Mouse (Mus musculus): ENCODE measurements at regions not wholly inside any gene's neighbourhood (a gene's known extent, or its start where the extent isn't known, plus 50 kb on each side); places are given as distances from the start of the nearest gene placed in this dataset.

DNA sequence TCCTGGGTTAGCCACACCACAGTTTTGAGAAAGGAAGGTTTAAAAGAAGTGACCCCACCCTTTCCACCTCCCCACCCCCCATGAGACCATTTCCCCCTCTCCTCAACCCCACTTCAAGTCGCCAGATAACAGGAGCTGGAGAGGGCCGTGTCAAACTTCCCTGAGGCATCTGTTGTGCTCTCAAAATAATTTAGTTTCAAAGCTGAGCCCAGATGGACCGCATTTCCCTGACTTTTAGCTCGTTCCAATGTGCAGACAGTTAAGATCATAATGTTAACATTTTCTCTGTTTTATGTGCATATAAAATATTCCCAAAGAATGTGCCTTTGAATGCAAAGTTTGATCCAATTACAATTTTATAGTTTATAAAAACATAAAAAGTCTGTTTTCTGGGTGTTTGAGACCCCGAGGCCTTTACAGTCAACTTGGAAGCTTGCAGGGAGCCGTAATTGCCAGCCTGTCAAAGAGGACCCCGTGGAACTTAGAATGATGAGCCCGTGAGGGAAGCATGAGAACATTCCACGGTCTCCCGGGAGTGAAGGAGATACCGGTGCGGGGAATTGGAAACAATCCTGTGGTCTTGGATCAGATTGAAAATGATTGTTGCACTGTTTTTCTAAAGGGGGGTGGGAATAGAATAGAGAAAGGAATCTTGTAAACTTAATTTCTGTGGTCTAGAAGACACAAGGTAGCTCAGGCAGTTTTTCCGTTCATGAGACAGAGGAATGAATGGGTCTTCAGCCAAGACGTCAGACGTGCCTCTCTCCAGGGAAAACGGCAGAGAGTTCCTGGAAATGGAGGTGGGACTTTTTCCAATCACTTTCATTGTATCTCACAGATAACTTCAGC is 903.3 kb downstream of the Mrps31 start:
- DNase-seq (ENCODE audit: inconsistent age in 2 of 2, low spot score in 1 of 2): no peak

- DNase-seq (ENCODE audit: inconsistent age in 2 of 2, low spot score in 1 of 2): peak; percentile 27 to 70
Observed at GRCm38 (mm10) chr8:23319556-23319955, 908.4 kb downstream of the Mrps31 start.

DNA sequence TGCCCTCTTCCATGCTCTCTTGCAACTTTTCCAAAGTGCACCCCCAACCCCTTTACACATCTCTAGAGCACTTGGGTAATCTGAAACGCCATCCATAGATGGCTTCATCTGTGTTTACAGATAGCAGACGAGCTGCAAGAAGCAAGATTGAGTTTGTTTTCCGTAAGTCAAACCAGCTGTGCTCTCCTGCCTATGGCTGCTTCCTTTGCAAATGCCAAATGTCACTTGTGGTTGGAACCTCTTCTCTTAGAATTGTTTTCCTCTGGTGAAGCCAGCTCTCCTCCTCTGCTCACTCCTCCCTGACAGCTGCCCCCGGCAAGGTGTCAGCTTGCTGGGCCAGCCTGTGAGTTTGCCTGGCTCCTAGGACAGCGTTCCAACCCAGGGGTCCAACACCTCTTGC is 910.0 kb downstream of the Mrps31 start:
- DNase-seq (ENCODE audit: inconsistent age in 2 of 2, low spot score in 1 of 2): peak in 1 of 2 experiments; percentile 31

DNA sequence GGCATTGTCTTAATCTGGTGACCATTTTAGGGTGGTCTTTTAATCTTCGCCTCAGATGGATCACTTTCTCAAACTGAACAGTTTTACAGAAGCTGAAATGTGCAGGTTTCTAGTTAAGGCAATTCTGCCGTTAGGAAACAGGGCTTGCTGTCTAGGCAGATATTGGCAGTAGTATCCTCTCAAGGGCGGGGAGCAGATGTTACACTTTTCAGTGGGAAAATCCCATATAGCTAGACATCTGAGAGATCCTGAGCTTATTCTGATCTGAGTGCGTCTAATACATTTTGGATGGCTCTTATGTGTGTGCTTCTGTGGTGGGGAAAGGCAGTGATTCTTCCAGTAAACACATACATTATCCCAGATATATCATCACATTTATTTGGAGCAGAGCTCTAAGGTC is 916.1 kb downstream of the Mrps31 start:
- DNase-seq (ENCODE audit: inconsistent age in 2 of 2, low spot score in 1 of 2): no peak

DNA sequence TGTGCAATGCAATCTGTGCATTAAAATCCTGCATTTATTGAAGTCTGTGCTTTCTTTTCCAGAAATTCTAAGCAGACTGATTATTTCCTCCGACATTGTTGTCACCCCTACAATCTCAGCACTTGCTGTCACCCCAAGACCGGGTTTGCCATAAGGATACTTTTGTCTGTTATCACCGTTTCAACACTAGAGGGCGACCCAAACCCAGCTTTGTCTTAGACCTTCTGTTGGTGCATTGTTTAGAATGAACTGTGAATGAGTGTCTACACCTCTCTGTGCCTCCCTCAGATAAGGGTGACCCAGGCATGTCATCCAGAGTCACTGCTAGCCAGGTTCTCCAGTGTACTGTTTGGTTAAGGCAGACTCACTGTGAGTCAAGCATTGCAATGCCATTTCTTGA is 933.0 kb downstream of the Mrps31 start:
- DNase-seq (ENCODE audit: inconsistent age in 2 of 2, low spot score in 1 of 2): peak; percentile 29 to 77

GRCm38 (mm10) chr8:23351367-23351930 is 940.3 kb downstream of the Mrps31 start:
- DNase-seq (ENCODE audit: inconsistent age in 2 of 2, low spot score in 1 of 2): no peak

- no peak for DNase-seq (ENCODE audit: inconsistent age in 2 of 2, low spot score in 1 of 2)
Observed at GRCm38 (mm10) chr8:23352259-23353106, 941.3 kb downstream of the Mrps31 start.

GRCm38 (mm10) chr8:23360061-23360622 is 949.0 kb downstream of the Mrps31 start:
- no peak for DNase-seq (ENCODE audit: inconsistent age in 2 of 2, low spot score in 1 of 2)

DNA sequence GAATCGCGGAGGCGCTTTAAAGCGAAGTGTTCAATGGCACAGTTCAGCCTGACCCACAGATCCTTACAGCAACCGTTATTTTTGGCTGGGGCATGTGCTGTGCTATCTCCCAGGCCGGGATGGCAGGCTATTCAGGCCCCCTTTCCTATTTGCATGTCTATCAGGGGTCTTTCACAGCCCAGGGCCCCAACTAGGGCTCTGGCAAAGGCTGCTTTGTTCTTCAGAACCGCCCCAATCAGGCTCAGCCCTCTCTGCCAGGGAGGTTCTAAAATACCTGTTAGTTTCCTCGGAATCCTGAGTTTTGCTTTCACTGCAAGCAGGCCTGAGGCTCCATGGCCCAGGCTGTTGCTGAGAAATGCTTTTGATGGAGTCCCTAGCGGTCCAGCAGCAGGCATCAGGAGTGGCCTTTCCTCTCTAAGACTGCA is 949.7 kb downstream of the Mrps31 start:
- no peak for DNase-seq (ENCODE audit: inconsistent age in 2 of 2, low spot score in 1 of 2)
